Mouse (Mus musculus) frontal cortex, postnatal 10 days (tissue): ENCODE results near the gene Barx2.
"Not testable (repeated sequence)": the region's sequence is repeated elsewhere in the genome, so short reads cannot be mapped to it uniquely, and the experiment has no call there.

ENCODE experiments used
- DNase-seq, 2 experiments: peaks; one replicate each; pipeline ENCODE4 v3.0.0; 2022; ENCODE audit warnings: low spot score in 2 of 2, mixed read lengths in 1 of 2

The Barx2 gene

DNA sequence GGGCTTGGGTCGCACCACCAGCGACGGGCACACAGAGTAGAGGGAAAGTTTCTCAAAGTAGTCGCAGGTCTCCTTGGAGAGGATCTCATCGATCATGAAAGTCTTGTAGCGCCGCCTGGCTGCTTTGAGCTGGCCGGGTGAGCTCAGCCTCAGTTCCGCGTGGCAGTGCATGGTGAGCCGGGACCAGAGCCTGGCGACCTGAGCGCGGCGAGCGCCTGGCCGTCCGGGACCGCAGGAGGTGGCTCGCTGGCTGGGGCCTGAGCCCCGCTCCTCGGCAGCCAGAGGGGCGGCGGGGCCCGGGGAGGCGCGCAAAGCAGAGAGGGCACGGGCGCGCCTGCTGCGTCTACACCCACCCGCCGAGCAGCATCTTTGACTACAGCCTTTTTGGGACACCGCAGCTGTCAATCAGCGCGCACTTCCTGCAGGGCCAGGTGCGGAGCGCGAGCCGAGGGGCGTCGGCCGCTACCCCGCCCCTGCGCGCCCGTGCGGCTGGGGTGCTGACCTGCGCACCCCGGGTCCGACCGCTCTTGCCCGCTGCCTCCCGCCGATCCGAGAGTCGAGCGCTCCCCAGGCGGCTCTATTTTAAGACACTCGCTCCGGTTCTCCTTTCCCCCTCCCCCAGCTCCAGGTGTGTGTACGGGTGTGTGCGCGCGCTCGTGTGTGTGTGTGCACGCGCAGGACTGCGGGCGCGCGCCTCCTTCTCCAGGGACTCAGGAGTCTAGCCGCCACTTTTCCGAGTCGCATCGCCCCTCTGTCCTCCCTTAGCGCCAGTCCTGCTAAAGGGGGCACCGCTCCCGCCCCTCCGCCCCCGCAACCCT, at the start of gene Barx2:
Gene Barx2 (minus strand): TSS at position 542 of the 818 bp plus-strand sequence.
- DNase-seq = peak; percentile 50 to 69

DNA sequence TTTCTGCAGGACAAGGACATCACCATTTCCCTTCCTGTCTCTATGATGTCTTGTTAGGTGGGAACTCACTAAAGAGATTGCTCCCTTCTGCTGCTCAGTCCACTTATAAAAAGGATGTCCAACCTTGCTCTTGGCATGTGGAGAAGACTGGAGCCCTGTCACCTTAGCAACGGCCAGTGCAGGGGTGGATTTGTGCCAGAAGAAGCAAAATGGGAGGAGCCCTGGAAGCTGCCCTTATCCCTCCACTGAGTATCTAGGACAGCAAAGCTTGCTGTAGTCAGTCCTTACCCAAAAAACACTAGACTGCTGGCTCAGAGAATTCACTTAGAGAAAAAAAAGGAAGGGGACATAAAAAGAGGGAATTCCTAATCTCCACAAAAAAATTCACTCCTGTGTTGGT, 49.0 kb upstream of the Barx2 start:
- DNase-seq = no peak

DNA sequence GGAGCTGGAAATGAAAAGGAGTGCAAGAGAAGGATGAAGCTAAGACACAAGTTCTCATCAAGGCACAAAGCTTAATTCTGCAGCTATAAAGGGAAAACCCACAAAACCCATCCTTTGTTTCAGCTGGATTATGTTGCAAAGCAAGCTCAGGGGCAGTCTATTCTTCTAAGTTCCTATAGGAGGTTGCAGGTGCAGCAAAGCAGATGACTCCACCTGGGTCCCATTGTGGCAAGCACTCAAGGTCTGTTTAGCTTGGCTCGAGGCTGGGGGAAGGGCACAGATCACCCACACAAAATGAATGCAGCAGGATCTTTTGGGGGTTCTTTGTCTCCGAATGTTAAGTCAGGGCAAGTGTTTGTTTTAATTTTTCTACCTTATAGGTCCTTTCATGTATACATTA, 47.2 kb upstream of the Barx2 start:
- no peak for DNase-seq

DNA sequence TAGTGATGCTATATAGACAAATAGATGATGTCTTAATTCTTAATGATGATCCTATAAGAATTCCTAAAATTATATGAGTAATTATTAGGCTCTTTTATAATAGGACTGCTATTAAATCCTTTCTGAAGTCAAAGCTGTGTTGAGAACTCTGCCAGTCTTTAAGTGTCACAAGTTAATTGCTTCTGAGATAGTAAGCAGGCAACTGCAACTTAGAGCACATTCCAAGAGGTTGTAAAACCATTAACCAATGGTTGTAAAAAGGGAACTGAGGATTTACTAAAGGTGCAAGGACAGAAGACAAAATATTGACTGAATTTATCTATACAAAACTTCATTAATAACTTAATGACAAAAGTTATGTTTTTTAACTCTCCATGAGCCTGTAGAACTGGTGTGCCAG, 44.9 kb upstream of the Barx2 start:
- DNase-seq = no peak

GRCm38 (mm10) chr9:31950506-31950905, 37.2 kb upstream of the Barx2 start:
- no peak for DNase-seq

- no peak for DNase-seq
Measured at GRCm38 (mm10) chr9:31949031-31949430, 35.8 kb upstream of the Barx2 start.

DNA sequence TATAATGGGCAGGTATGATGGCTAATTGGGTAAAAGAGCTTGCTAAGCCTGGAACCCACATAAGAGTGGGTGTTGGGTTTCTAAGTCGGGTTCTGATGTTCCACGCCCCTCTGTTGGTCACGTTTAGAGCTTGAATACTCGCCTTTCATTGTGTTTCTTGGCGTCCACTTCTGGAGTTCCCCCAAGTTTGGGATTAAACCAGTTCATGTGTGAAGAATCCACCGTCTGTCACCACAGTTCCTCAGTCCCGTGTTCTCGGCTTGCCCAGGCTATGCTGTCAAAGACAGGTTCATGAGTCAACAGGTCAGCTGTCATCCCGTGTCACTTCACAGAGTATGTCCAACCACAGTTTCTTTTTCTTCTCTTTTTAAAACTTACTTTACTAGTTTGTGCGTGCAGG, 33.8 kb upstream of the Barx2 start:
- DNase-seq = no peak

GRCm38 (mm10) chr9:31942334-31942733, 29.1 kb upstream of the Barx2 start:
- DNase-seq = no peak

DNA sequence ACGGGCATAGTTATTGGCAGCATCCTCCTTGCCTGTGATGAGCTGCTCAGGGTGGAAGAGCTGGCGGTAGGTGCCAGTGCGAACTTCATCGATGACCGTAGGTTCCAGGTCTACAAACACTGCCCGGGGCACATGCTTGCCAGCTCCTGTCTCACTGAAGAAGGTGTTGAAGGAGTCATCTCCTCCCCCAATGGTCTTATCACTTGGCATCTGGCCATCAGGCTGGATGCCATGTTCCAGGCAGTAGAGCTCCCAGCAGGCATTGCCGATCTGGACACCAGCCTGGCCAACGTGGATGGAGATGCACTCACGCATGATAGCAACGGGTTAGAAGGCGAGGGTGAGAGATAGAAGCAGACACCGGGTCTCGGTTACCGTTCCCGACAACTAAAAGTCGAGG, 23.2 kb upstream of the Barx2 start:
- not testable (repeated sequence) for DNase-seq

DNA sequence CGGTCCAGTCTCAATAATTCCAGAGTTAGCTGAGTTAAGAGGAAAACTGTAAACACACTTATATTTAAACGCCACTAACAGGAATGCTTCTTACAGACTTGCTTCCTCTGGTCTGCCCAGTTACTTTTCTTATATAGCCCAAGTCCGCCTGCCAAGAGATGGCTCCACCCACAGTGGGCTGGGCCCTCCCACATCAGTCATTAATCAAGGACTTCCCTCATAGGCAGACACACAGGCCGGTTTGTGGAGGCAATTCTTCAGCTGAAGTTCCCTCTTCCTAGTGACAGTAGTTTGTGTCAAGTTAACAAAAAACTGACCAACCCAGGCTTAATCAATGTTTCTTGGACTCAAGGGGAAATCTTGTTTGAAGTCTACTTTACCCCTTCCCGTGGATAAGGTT, 18.4 kb upstream of the Barx2 start:
- DNase-seq = no peak

DNA sequence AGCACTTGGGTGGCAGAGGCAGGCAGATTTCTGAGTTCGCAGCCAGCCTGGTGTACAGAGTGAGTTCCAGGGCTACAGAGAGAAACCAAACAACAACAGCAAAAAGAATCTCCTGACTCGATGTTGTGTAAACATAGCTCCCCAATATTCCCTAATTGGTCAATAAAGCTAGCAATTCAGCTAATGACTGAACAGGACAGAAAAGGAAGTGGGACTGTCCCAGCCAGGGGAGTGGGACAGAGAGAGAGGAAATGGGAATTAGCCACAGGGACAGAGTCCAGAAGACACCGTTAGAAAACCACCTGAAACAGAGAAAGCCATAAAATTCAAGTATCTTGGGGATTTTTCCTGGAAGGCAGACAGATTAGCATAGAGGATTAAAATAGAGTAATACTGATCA, 18.0 kb upstream of the Barx2 start:
- DNase-seq = no peak

DNA sequence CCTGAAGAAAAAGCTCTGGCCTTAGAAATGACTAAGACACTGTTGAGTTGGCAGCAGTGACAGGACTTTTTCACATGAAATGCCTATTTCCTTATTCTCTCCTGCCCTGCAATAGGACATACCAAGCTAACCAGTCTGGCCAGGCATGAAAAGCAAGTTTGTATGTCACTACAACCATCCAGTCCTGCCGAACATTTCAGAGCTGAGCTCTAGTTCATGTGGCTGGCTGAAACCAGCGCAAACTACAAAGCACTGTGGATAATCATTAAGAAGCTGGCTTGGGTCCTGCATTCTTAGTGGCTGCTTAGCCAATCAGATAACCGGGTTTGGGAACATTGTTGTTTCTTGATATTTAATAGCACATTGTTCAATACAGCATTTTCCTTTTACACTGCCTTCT, 13.5 kb upstream of the Barx2 start:
- DNase-seq = no peak

GRCm38 (mm10) chr9:31925830-31926624, 12.8 kb upstream of the Barx2 start:
- DNase-seq = peak; percentile 20 to 76

DNA sequence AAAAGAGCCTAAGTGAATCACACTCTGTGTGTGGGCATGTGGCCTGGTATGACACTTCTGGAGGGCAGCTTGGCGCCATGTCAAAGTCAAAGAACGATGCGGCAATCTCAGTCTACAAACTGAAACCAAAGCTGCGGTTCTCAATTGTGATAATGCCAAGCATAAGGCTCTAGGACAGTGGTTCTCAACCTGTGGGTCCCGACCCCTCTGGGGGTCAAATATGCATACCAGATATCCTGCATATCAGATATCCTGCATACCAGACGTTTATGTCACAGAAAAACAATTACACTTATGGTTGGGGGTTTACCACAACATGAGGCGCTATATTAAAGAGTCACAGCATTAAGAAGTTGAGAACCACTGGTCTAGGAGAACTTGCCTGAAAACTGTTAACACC, 10.3 kb upstream of the Barx2 start:
- DNase-seq = no peak

- DNase-seq = no peak
Measured at GRCm38 (mm10) chr9:31919802-31920201, 6.5 kb upstream of the Barx2 start.

- DNase-seq = no peak
Measured at GRCm38 (mm10) chr9:31916421-31916820, 3.2 kb upstream of the Barx2 start.

- DNase-seq = peak in 1 of 2 experiments; percentile 23
Measured at GRCm38 (mm10) chr9:31914871-31915270, 1.6 kb upstream of the Barx2 start.

DNA sequence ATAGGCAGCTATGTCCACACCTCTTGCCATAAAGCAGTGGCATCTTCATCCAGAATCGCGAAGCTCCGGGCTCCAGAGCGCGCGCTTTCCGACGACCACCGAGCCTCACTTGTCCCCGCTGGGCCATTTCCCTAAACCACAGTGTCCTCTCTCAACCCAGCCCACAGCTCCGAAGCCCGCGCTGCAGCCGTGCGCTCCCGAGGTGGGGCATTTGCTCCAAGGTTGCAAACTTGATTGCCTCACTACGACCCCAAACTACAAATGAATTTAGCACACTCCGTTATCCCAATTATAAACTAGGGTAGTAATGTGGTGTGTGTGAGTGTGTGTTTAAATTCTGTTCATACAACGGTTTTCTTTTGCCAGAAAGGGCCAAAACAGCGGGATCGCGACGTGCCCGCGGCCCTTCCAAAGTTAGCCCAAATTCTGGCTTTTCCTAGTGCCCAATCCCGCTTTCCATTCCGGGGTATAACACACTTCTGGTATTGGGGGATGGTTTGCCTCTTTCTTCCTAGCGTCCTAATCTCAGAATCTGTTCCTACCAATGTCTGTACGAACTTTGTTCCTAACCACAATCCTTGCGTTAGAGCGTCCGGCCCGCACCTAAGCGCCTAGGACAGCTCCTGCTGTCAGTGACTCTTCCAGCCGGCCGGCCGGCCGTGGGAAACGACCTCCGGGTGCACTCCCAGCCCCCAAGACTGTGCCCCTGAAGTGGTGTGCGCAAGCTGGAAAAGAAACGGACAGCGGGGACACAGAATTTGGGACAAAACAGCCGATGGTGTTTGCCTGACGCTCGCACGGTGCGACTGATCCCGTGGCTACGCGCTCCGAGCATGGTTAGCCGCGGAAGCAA, 703 bp upstream of the Barx2 start:
- no peak for DNase-seq

DNA sequence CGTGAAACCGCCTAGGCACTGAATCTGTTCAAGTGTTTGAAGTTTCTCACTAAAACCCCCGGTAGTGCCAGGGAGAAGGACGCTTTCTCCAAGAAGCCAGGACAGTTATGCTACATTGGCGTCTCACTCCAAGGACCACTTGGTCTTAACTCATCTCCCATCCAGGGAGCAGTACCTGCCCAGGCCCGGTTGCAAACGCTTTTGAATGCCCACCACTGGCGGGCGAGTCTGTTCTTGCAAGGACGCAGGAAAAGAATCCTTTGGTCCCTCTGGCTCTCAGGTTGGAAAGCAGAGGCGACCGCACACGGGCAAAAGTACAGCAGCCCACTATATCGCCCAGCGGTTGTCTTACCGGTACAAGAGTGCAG, 725 bp downstream of the Barx2 start:
- DNase-seq = no peak

- DNase-seq = no peak
Measured at GRCm38 (mm10) chr9:31910221-31910620, 3.0 kb downstream of the Barx2 start.

- no peak for DNase-seq
Measured at GRCm38 (mm10) chr9:31901781-31902180, 11.5 kb downstream of the Barx2 start.

- no peak for DNase-seq
Measured at GRCm38 (mm10) chr9:31894775-31895320, 18.4 kb downstream of the Barx2 start.
